Mouse (Mus musculus): ENCODE results near the gene Gstt3. TPM values are rescaled to one million over a fixed set of nuclear protein-coding genes. Genes with fewer than 3 reads are reported as not detected.
"Not testable (repeated sequence)": the region's sequence is repeated elsewhere in the genome, so short reads cannot be mapped to it uniquely, and the experiment has no call there.

The Gstt3 gene
- polyA plus RNA-seq, 1 experiment from 2014 or later, result 5.1 TPM

- H3K4me2 ChIP-seq (replicated peaks), result no peak overlapping the region
- H3K4me1 ChIP-seq, result peaks cover 8% of the 10 kb centered on the region
- ATAC-seq (ENCODE audit: low FRiP score), result no peak
- H3K36me3 ChIP-seq, result no peaks in the 10 kb centered on the region
- H3K4me3 ChIP-seq, result no peak overlapping the region
- WGBS, result 92% methylated on average over 9 of the region's 9 CpGs
- no peak overlapping the region for H3K9ac ChIP-seq
- no peak overlapping the region for H3K27ac ChIP-seq
- H3K27me3 ChIP-seq, result peaks cover 24% of the 10 kb centered on the region
- no peaks in the 10 kb centered on the region for H3K9me3 ChIP-seq (replicated peaks)
Measured at GRCm38 (mm10) chr10:75774587-75774986, 6.6 kb downstream of the Gstt3 start.

GRCm38 (mm10) chr10:75774102-75774501 lies 7.1 kb downstream of the Gstt3 start:
- H3K4me2 ChIP-seq (replicated peaks), result no peak overlapping the region
- no peak overlapping the region for H3K27ac ChIP-seq
- WGBS, result 89% methylated on average over 5 of the region's 5 CpGs
- no peak overlapping the region for H3K4me3 ChIP-seq
- no peaks in the 10 kb centered on the region for H3K36me3 ChIP-seq
- no peaks in the 10 kb centered on the region for H3K9me3 ChIP-seq (replicated peaks)
- peaks cover 19% of the 10 kb centered on the region for H3K27me3 ChIP-seq
- no peak overlapping the region for H3K9ac ChIP-seq
- peaks cover 8% of the 10 kb centered on the region for H3K4me1 ChIP-seq
- no peak for ATAC-seq (ENCODE audit: low FRiP score)

GRCm38 (mm10) chr10:75772795-75773664 lies 8.2 kb downstream of the Gstt3 start, which contains the start of gene Ddt:
Gene Ddt (minus strand): TSS chr10:75773414.
- peak; percentile 96 for ATAC-seq (ENCODE audit: low FRiP score)
- Histone ChIP-seq H3K4me2 (replicated peaks) (peak within 1 kb of the TSS; percentile 98), H3K27ac (peak within 1 kb of the TSS; percentile 62), H3K36me3 (no peaks in the 10 kb centered on the region), H3K9ac (peak within 1 kb of the TSS; percentile 68), H3K4me3 (peak within 1 kb of the TSS; percentile 59), H3K27me3 (peaks cover 12% of the 10 kb centered on the region; the same call in 1 of the 2 replicates), H3K9me3 (replicated peaks) (no peaks in the 10 kb centered on the region), H3K4me1 (peaks cover 8% of the 10 kb centered on the region)
- WGBS, result under 1% methylated on average over 47 of the region's 47 CpGs

GRCm38 (mm10) chr10:75767756-75768155 lies 13.5 kb downstream of the Gstt3 start:
- not testable (repeated sequence) for H3K36me3 ChIP-seq; H3K27ac ChIP-seq; H3K4me2 ChIP-seq (replicated peaks); H3K9ac ChIP-seq; H3K4me3 ChIP-seq; ATAC-seq (ENCODE audit: low FRiP score); H3K9me3 ChIP-seq (replicated peaks); H3K27me3 ChIP-seq
- peaks cover 19% of the 10 kb centered on the region for H3K4me1 ChIP-seq
- 30% methylated on average over 5 of the region's 5 CpGs for WGBS

- Histone ChIP-seq H3K4me3 (no peak overlapping the region), H3K4me2 (replicated peaks) (no peak overlapping the region), H3K36me3 (no peaks in the 10 kb centered on the region), H3K4me1 (peaks cover 17% of the 10 kb centered on the region), H3K27ac (no peak overlapping the region), H3K9me3 (replicated peaks) (no peaks in the 10 kb centered on the region), H3K9ac (no peak overlapping the region), H3K27me3 (no peaks in the 10 kb centered on the region)
- whole genome bisulfite sequencing, result 88% methylated on average over 6 of the region's 6 CpGs
- ATAC-seq (ENCODE audit: low FRiP score), result no peak
Measured at GRCm38 (mm10) chr10:75766856-75767255, 14.4 kb downstream of the Gstt3 start.

- WGBS, result 1% methylated on average over 27 of the region's 27 CpGs
- Histone ChIP-seq H3K36me3 (0 out of 2 replicates have a peak, but pooled peaks cover 14% of the 10 kb centered on the region), H3K4me2 (replicated peaks) (peak overlapping the region; percentile 83), H3K9ac (peak overlapping the region; percentile 89), H3K4me3 (peak overlapping the region; percentile 93), H3K4me1 (peaks cover 17% of the 10 kb centered on the region), H3K9me3 (replicated peaks) (no peaks in the 10 kb centered on the region), H3K27ac (peak overlapping the region; percentile 64), H3K27me3 (no peaks in the 10 kb centered on the region)
- peak; percentile 41 for ATAC-seq (ENCODE audit: low FRiP score)
Measured at GRCm38 (mm10) chr10:75764519-75765473, 16.4 kb downstream of the Gstt3 start.

- ATAC-seq (ENCODE audit: low FRiP score), result peak; percentile 98
- Histone ChIP-seq H3K9ac (peak within 1 kb of the TSS; percentile 89), H3K27ac (peak within 1 kb of the TSS; percentile 80), H3K4me3 (peak within 1 kb of the TSS; percentile 93), H3K4me2 (replicated peaks) (peak within 1 kb of the TSS; percentile 83), H3K9me3 (replicated peaks) (no peaks in the 10 kb centered on the region), H3K36me3 (0 out of 2 replicates have a peak, but pooled peaks cover 20% of the 10 kb centered on the region), H3K4me1 (peaks cover 17% of the 10 kb centered on the region), H3K27me3 (no peaks in the 10 kb centered on the region)
- under 1% methylated on average over 61 of the region's 61 CpGs for WGBS
Measured at GRCm38 (mm10) chr10:75763682-75764518, 17.3 kb downstream of the Gstt3 start, which contains the start of gene Cabin1. Gene Cabin1 (minus strand): TSS chr10:75764341.

GRCm38 (mm10) chr10:75762413-75762812 lies 18.8 kb downstream of the Gstt3 start:
- H3K4me3 ChIP-seq, result no peak overlapping the region
- H3K9ac ChIP-seq, result no peak overlapping the region
- H3K4me1 ChIP-seq, result peaks cover 17% of the 10 kb centered on the region
- no peaks in the 10 kb centered on the region for H3K27me3 ChIP-seq
- ATAC-seq (ENCODE audit: low FRiP score), result no peak
- 97% methylated on average over 3 of the region's 3 CpGs for WGBS
- H3K4me2 ChIP-seq (replicated peaks), result peak overlapping the region; percentile 83; the same call in 1 of the 2 replicates
- H3K9me3 ChIP-seq (replicated peaks), result no peaks in the 10 kb centered on the region
- 0 out of 2 replicates have a peak, but pooled peaks cover 25% of the 10 kb centered on the region for H3K36me3 ChIP-seq
- no peak overlapping the region for H3K27ac ChIP-seq

- H3K9me3 ChIP-seq (replicated peaks), result no peaks in the 10 kb centered on the region
- H3K4me1 ChIP-seq, result peaks cover 17% of the 10 kb centered on the region
- 97% methylated on average over 3 of the region's 3 CpGs for WGBS
- H3K27ac ChIP-seq, result no peak overlapping the region
- no peak overlapping the region for H3K4me3 ChIP-seq
- no peaks in the 10 kb centered on the region for H3K27me3 ChIP-seq
- no peak overlapping the region for H3K9ac ChIP-seq
- ATAC-seq (ENCODE audit: low FRiP score), result no peak
- peaks cover 34% of the 10 kb centered on the region for H3K36me3 ChIP-seq
- H3K4me2 ChIP-seq (replicated peaks), result no peak overlapping the region
Measured at GRCm38 (mm10) chr10:75760311-75760710, 20.9 kb downstream of the Gstt3 start.

- Histone ChIP-seq H3K4me1 (no peaks in the 10 kb centered on the region), H3K27ac (no peak overlapping the region), H3K4me2 (replicated peaks) (no peak overlapping the region), H3K36me3 (peaks cover 69% of the 10 kb centered on the region), H3K9me3 (replicated peaks) (no peaks in the 10 kb centered on the region), H3K27me3 (no peaks in the 10 kb centered on the region), H3K9ac (0 out of 2 replicates have a peak overlapping the region, but pooled peaks have one; percentile 13), H3K4me3 (no peak overlapping the region)
- no peak for ATAC-seq (ENCODE audit: low FRiP score)
- WGBS, result 94% methylated on average over 11 of the region's 11 CpGs
Measured at GRCm38 (mm10) chr10:75756719-75757118, 24.5 kb downstream of the Gstt3 start.

- Histone ChIP-seq H3K4me2 (replicated peaks) (no peak overlapping the region), H3K36me3 (peaks cover 85% of the 10 kb centered on the region), H3K4me3 (no peak overlapping the region), H3K27ac (peak overlapping the region; percentile 30; the same call in 1 of the 2 replicates), H3K27me3 (no peaks in the 10 kb centered on the region), H3K9me3 (replicated peaks) (no peaks in the 10 kb centered on the region), H3K9ac (no peak overlapping the region), H3K4me1 (no peaks in the 10 kb centered on the region)
- WGBS, result 49% methylated on average over 3 of the region's 3 CpGs
- peak; percentile 83 for ATAC-seq (ENCODE audit: low FRiP score)
Measured at GRCm38 (mm10) chr10:75744017-75744416, 37.2 kb downstream of the Gstt3 start.

All from hindbrain, embryonic 12.5 days (tissue).